Mouse (Mus musculus) liver, embryonic 13.5 days (tissue): ENCODE measurements around the gene Trafd1. TPM values are rescaled to one million over a fixed set of nuclear protein-coding genes. Genes with fewer than 3 reads are reported as not detected.
"Not testable (repeated sequence)": the region's sequence is repeated elsewhere in the genome, so short reads cannot be mapped to it uniquely, and the experiment has no call there.

Experiments used
- ATAC-seq: fragments of 200-750 bp; cut with Nextera tagmentation; 2 replicates; pipeline ENCODE4 v1.8.0; 2017; ENCODE audit warnings: low read depth, mild to moderate bottlenecking, moderate number of reproducible peaks, moderate library complexity
- DNase-seq: peaks from one replicate; pipeline ENCODE4 v3.0.0; 2022
- H3K27ac ChIP-seq: fragments of 300-500 bp; sonication (generic); 2 replicates; pipeline ENCODE4 v1.5.1; 2015; ENCODE audit warnings: moderate library complexity, mild to moderate bottlenecking, inconsistent platforms
- H3K27me3 ChIP-seq: fragments of 300-500 bp; sonication (generic); 2 replicates; pipeline ENCODE4 v1.6.1; 2015; ENCODE audit warnings: mild to moderate bottlenecking, inconsistent platforms
- H3K36me3 ChIP-seq: fragments of 300-500 bp; sonication (generic); 2 replicates; pipeline ENCODE4 v1.6.1; 2015; ENCODE audit warnings: mild to moderate bottlenecking, inconsistent platforms
- H3K4me1 ChIP-seq: fragments of 300-500 bp; sonication (generic); replicated peaks from 2 replicates; pipeline ENCODE4 v1.6.1; 2015; ENCODE audit warnings: inconsistent platforms
- H3K4me2 ChIP-seq: fragments of 300-500 bp; sonication (generic); 2 replicates; pipeline ENCODE4 v1.6.1; 2015; ENCODE audit warnings: inconsistent platforms, mild to moderate bottlenecking, moderate library complexity
- H3K4me3 ChIP-seq: fragments of 300-500 bp; sonication (generic); replicated peaks from 2 replicates; pipeline ENCODE4 v1.5.1; 2015; ENCODE audit warnings: mild to moderate bottlenecking, inconsistent platforms
- H3K9ac ChIP-seq: fragments of 300-500 bp; sonication (generic); 2 replicates; pipeline ENCODE4 v1.6.1; 2015; ENCODE audit warnings: mild to moderate bottlenecking, inconsistent platforms
- H3K9me3 ChIP-seq: fragments of 300-500 bp; sonication (generic); replicated peaks from 2 replicates; pipeline ENCODE4 v1.6.1; 2016; ENCODE audit warnings: inconsistent platforms
- WGBS: fragments of 180-500 bp; shearing (Covaris S2); methylation state at CpG from one replicate; pipeline ENCODE4 v1.1.7; 2015; ENCODE audit not compliant: insufficient replicate concordance; 5-methylcytosine and 5-hydroxymethylcytosine counted together
- polyA plus RNA-seq: library from polyadenylated mRNA; unstranded; fragments of >200 nt; fragmentation: Nextera tagmentation; extraction: Ambion mirVana; gene quantifications from 2 replicates; pipeline ENCODE4 v1.2.1, GENCODE M21; 2015

Gene Trafd1
- polyA plus RNA-seq, 1 experiment from 2014 or later = 19.7 TPM

DNA sequence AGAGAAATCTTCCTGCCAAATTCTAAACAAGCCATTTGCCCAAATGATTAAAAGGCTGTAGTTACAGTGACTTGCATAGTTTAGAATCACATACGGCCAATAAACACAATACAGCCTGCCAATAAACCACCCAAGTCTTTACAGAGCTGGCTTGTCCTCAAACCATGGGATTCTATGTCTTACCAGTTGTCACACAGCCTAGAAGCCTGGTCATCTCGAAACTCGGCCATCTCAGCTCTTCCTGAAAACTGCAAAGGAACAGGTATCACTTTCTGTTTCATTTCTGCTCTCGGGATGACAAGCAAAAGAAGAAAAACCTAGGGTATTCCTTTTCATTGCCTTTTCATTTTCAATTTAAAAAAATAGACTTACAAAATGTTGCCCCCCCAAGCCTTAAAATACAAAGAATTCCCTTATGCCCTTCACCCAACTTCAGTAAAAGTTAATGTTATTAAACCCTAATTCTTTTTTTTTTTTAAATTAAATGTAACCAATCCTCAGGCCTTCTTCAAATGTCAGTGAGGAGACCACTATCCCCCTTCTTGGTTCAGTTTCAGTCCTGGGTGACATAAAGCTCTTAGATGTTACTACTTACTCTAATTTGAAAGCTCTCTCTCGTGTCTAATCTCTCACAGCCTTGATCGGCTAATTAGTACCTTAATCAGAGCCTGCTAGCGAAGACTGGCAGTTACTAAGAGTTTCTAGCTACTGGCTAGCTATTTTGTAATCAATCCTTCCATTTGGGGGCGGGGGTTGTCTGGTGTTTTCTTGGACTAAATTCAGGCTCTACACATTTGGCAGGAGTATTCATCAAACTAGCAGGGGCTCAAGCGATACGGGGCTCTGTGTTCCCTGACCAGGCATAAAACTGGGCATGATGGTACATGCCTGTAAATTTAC, 1.3 kb downstream of the Trafd1 start:
- Histone ChIP-seq H3K9ac (peak overlapping the region; percentile 87), H3K36me3 (peaks cover 24% of the 10 kb centered on the region), H3K4me3 (peak overlapping the region; percentile 76), H3K9me3 (no peaks in the 10 kb centered on the region), H3K4me2 (peak overlapping the region; percentile 96), H3K27me3 (no peaks in the 10 kb centered on the region), H3K4me1 (peaks cover 41% of the 10 kb centered on the region), H3K27ac (peak overlapping the region; percentile 95)
- DNase-seq (no peak), ATAC-seq (no peak)
- 61% methylated on average over 10 of the region's 10 CpGs for WGBS

DNA sequence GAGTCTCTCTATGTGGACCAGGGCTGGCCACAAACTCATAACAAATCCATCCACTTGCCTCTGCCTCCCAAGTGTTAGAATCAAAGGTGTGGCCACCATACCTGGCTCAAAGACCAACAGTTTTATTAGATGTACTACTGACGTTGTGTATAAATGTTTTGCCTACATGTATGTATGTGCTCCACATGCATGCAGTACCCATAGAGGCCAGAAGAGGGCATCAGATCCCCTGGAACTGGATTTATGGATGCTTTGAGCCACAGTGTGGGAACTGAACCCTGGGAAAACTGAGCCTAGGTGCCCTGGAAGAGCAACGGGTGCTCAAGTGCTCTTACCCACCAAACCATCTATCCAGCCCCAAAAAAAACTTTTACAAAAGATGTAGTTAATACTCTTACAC, 4.7 kb downstream of the Trafd1 start:
- no peak overlapping the region for H3K4me2 ChIP-seq
- H3K9me3 ChIP-seq = no peaks in the 10 kb centered on the region
- H3K36me3 ChIP-seq = peaks cover 50% of the 10 kb centered on the region
- WGBS = 84% methylated on average over 2 of the region's 2 CpGs
- ATAC-seq (no peak), DNase-seq (no peak)
- H3K27me3 ChIP-seq = no peaks in the 10 kb centered on the region
- H3K27ac ChIP-seq = no peak overlapping the region
- H3K9ac ChIP-seq = no peak overlapping the region
- H3K4me3 ChIP-seq = no peak overlapping the region
- H3K4me1 ChIP-seq = peaks cover 21% of the 10 kb centered on the region

DNA sequence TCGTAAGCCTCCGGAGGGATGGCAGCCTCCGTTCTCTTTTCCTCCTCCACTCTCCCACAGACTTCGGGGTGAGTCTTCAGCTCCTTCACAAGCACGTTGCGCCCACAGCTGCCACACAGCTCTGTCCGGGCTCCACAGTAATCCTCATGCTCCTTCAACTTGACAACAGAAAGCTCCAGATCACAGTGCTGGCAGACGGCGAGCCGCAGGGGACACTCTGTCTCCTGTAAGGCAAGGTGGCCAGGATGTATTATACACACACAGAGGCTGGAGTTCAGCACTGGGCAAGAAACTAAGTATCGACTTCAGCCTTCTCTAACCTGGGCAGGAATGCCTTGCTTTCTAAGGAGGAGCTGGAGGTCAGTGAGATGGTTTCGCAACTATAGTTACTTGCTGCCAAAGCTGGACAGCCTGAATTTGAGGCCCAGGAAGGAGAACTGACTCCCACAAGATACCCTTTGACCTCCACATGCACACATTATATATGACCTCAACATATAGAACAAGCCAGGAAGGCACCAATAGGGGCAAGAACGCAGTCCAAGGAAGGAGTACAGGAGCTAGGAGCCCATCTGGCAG, 6.7 kb downstream of the Trafd1 start:
- no peak overlapping the region for H3K4me3 ChIP-seq
- no peak overlapping the region for H3K9ac ChIP-seq
- 0 out of 2 replicates have a peak, but pooled peaks cover 7% of the 10 kb centered on the region for H3K4me1 ChIP-seq
- 89% methylated on average over 13 of the region's 13 CpGs for WGBS
- no peak for DNase-seq
- H3K36me3 ChIP-seq = peaks cover 66% of the 10 kb centered on the region
- no peak for ATAC-seq
- H3K9me3 ChIP-seq = no peaks in the 10 kb centered on the region
- no peak overlapping the region for H3K27ac ChIP-seq
- H3K27me3 ChIP-seq = no peaks in the 10 kb centered on the region
- no peak overlapping the region for H3K4me2 ChIP-seq

DNA sequence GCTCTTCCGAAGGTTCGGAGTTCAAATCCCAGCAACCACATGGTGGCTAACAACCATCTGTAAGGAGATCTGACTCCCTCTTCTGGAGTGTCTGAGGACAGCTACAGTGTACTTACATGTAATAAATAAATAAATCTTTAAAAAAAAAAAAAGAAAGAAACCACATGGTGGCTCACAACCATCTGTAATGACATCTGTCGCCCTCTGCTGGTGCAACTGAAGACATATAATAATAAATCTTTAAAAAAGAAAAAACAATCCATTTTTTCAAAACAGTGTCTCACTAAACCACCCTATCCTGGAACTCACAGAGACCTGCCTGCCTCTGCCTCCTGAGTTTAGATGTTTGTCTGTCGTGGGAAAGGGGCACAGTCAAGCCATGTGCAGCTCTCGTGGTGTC, 8.5 kb downstream of the Trafd1 start:
- not testable (repeated sequence) for ATAC-seq, DNase-seq, H3K27me3 ChIP-seq, H3K4me3 ChIP-seq, H3K9ac ChIP-seq, H3K4me2 ChIP-seq, H3K9me3 ChIP-seq, H3K4me1 ChIP-seq, H3K27ac ChIP-seq
- 63% methylated on average over 5 of the region's 5 CpGs for WGBS
- peaks cover 84% of the 10 kb centered on the region for H3K36me3 ChIP-seq

DNA sequence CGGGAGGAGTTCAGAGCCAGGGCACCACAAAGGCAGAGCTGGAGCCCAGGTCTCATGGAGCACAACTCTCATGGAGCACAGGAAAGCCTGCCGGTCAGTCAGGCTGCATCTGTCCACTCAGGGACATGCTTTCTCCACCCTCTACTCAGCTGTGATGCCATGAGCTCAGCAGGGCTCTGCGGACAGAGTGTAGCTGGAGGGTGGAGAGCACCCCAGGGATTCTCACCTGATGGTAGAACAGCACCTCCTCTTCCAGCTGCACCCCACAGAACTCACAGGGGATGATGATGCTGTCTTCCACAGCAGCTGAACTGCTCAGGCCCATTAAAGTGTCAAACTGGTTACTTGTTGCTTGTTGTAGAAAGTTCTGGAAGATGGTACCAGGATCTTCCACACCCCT, 10.6 kb downstream of the Trafd1 start:
- DNase-seq (no peak), ATAC-seq (no peak)
- no peaks in the 10 kb centered on the region for H3K9me3 ChIP-seq
- H3K4me2 ChIP-seq = no peak overlapping the region
- H3K4me1 ChIP-seq = peaks cover 3% of the 10 kb centered on the region; the same call in 1 of the 2 replicates
- H3K27me3 ChIP-seq = no peaks in the 10 kb centered on the region
- peaks cover 73% of the 10 kb centered on the region for H3K36me3 ChIP-seq
- WGBS = 85% methylated on average over 3 of the region's 3 CpGs
- no peak overlapping the region for H3K4me3 ChIP-seq
- H3K9ac ChIP-seq = no peak overlapping the region
- H3K27ac ChIP-seq = no peak overlapping the region

GRCm38 (mm10) chr5:121371712-121372111, 13.7 kb downstream of the Trafd1 start:
- H3K36me3 ChIP-seq = peaks cover 78% of the 10 kb centered on the region
- no peaks in the 10 kb centered on the region for H3K27me3 ChIP-seq

GRCm38 (mm10) chr5:121367255-121367654, 18.2 kb downstream of the Trafd1 start:
- Histone ChIP-seq H3K9me3 (no peaks in the 10 kb centered on the region), H3K4me1 (peaks cover 7% of the 10 kb centered on the region; the same call in 1 of the 2 replicates), H3K4me3 (no peak overlapping the region), H3K27ac (no peak overlapping the region), H3K27me3 (no peaks in the 10 kb centered on the region), H3K9ac (no peak overlapping the region), H3K4me2 (no peak overlapping the region), H3K36me3 (peaks cover 87% of the 10 kb centered on the region)
- DNase-seq = no peak
- WGBS = 76% methylated on average over 4 of the region's 4 CpGs
- peak; percentile 35 for ATAC-seq

More at GRCm38 (mm10) chr5:121371712-121372111, 13.7 kb downstream of the Trafd1 start:
- WGBS = 87% methylated on average over 6 of the region's 6 CpGs
- Histone ChIP-seq H3K9me3 (no peaks in the 10 kb centered on the region), H3K27ac (no peak overlapping the region), H3K4me3 (no peak overlapping the region), H3K9ac (no peak overlapping the region), H3K4me2 (no peak overlapping the region), H3K4me1 (peaks cover 3% of the 10 kb centered on the region; the same call in 1 of the 2 replicates)
- DNase-seq (no peak), ATAC-seq (no peak)

DNA sequence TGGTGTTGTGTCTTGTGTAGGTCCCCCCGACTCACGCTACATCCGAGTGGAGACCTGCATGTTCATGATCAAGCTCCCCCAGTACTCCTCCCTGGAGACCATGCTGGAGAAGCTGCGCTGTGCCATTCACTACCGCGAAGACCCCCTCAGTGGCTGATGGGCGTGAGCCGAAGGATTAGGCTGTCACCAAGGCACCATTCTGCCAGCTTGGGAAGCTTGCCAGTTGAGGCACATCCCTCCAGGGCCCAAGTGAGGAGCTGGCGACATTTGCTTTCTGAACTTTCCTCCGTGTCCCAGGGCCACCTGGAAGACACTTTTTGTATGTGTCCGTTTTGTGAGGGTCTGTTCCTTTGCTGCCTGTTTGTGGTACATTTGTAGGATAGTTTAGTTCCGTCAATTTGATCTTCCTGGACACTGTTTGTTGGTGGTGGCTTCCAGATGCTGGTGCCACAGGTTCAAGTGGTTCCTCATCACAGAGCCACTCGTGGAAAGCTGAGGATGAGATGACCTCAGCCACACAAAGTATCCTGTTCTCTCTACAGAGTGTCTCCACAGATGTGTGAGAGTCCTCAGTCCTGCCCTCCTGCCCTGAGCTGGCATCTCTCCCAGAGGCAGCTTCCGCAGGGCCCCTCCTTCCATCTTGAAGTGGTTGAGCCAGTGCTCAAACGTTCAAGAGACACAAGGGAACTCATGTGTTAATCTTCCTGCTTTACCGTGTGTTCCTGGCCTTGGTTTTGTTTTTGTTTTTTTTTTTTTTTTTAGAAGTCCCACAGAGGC, 18.8 kb downstream of the Trafd1 start:
- H3K4me2 ChIP-seq = no peak overlapping the region
- 82% methylated on average over 16 of the region's 16 CpGs for WGBS
- no peak overlapping the region for H3K9ac ChIP-seq
- no peak overlapping the region for H3K4me3 ChIP-seq
- DNase-seq (no peak), ATAC-seq (no peak)
- no peaks in the 10 kb centered on the region for H3K9me3 ChIP-seq
- H3K27me3 ChIP-seq = no peaks in the 10 kb centered on the region
- peaks cover 7% of the 10 kb centered on the region; the same call in 1 of the 2 replicates for H3K4me1 ChIP-seq
- H3K27ac ChIP-seq = no peak overlapping the region
- H3K36me3 ChIP-seq = peaks cover 87% of the 10 kb centered on the region

DNA sequence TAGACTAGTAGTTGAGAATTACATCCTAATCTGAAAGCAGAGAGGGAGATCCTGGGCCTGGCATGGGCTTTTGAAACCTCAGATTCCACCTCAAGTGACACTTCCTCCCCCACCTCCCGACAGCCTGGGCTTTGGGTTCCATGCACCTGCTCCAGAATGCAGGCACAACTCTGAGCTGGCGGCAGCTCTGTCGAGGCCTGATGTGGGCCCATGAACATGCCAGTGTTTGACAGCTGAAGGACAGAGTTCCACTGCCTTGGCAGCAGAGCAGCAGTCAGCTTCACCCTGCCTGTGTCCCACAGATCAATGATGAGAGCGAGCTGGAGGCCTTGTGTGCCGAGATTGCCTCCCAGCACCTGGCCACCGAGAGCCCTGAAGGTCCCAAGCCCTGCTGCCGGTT, 22.0 kb downstream of the Trafd1 start:
- WGBS = 89% methylated on average over 7 of the region's 7 CpGs
- Histone ChIP-seq H3K27ac (no peak overlapping the region), H3K36me3 (peaks cover 100% of the 10 kb centered on the region), H3K9ac (no peak overlapping the region), H3K4me1 (peaks cover 7% of the 10 kb centered on the region; the same call in 1 of the 2 replicates), H3K4me3 (no peak overlapping the region), H3K9me3 (no peaks in the 10 kb centered on the region), H3K27me3 (no peaks in the 10 kb centered on the region), H3K4me2 (no peak overlapping the region)
- ATAC-seq (no peak), DNase-seq (no peak)

GRCm38 (mm10) chr5:121361696-121362095, 23.7 kb downstream of the Trafd1 start:
- 90% methylated on average over 5 of the region's 5 CpGs for WGBS
- H3K27ac ChIP-seq = no peak overlapping the region
- no peak for DNase-seq
- no peak overlapping the region for H3K4me3 ChIP-seq
- no peaks in the 10 kb centered on the region for H3K27me3 ChIP-seq
- ATAC-seq = no peak
- H3K36me3 ChIP-seq = peaks cover 100% of the 10 kb centered on the region
- no peaks in the 10 kb centered on the region for H3K9me3 ChIP-seq
- no peak overlapping the region for H3K9ac ChIP-seq
- H3K4me2 ChIP-seq = no peak overlapping the region
- H3K4me1 ChIP-seq = peaks cover 7% of the 10 kb centered on the region; the same call in 1 of the 2 replicates

DNA sequence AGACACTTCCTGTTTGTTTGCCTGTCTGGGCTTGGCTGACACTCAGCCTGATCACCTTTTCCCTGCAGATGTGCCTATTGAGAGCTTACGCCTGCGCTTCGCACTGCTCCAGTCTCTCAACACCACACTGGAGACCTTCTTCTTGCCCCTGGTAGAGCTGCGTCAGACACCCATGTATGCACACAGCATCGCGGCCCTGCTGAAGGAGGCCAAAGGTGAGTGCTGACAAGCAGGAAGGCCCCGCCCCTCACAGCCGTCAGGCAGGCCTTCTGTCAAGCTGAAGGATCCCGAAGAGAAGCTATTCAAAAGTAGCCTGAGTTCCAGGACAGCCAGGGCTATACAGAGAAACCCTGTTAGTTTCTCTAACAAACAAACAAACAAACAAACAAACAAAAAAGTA, 26.2 kb downstream of the Trafd1 start:
- WGBS = 80% methylated on average over 9 of the region's 9 CpGs
- DNase-seq = no peak

More for the DNA sequence above, 26.2 kb downstream of the Trafd1 start:
- Histone ChIP-seq H3K4me2 (no peak overlapping the region), H3K4me3 (no peak overlapping the region), H3K9me3 (no peaks in the 10 kb centered on the region), H3K9ac (no peak overlapping the region), H3K4me1 (no peaks in the 10 kb centered on the region), H3K27ac (no peak overlapping the region), H3K27me3 (no peaks in the 10 kb centered on the region), H3K36me3 (peaks cover 100% of the 10 kb centered on the region)
- no peak for ATAC-seq
